Mouse (Mus musculus) intestine, postnatal 0 days (tissue): ENCODE measurements at regions not wholly inside any gene's neighbourhood (a gene's known extent, or its start where the extent isn't known, plus 50 kb on each side); places are given as distances from the start of the nearest gene placed in this dataset.

Experiments
- ATAC-seq: fragments of 200-750 bp; cut with Nextera tagmentation; 2 replicates; pipeline ENCODE4 v1.8.0; 2017; ENCODE audit warnings: mild to moderate bottlenecking, moderate TSS enrichment, moderate library complexity
- H3K27ac ChIP-seq: fragments of 300-500 bp; sonication (generic); 2 replicates; pipeline ENCODE4 v1.5.1; 2014; ENCODE audit warnings: mild to moderate bottlenecking, low read depth, low read length, moderate library complexity
- H3K27me3 ChIP-seq: fragments of 300-500 bp; sonication (generic); replicated peaks from 2 replicates; pipeline ENCODE4 v1.6.1; 2014; ENCODE audit warnings: low read length, mixed read lengths; ENCODE audit not compliant: control insufficient read depth, insufficient read depth
- H3K36me3 ChIP-seq: fragments of 300-500 bp; sonication (generic); 2 replicates; pipeline ENCODE4 v1.6.1; 2014; ENCODE audit warnings: mild to moderate bottlenecking, moderate library complexity; ENCODE audit not compliant: control insufficient read depth, insufficient read depth
- H3K4me1 ChIP-seq: fragments of 300-500 bp; sonication (generic); replicated peaks from 2 replicates; pipeline ENCODE4 v1.6.1; 2014; ENCODE audit warnings: antibody characterized with exemption, low read length, mixed read lengths; ENCODE audit not compliant: control insufficient read depth, insufficient read depth
- H3K4me2 ChIP-seq: fragments of 300-500 bp; sonication (generic); replicated peaks from 2 replicates; pipeline ENCODE4 v1.6.1; 2014; ENCODE audit warnings: low read depth, mild to moderate bottlenecking, moderate library complexity
- H3K4me3 ChIP-seq: fragments of 300-500 bp; sonication (generic); 2 replicates; pipeline ENCODE4 v1.5.1; 2014; ENCODE audit warnings: low read depth, low read length
- H3K9ac ChIP-seq: fragments of 300-500 bp; sonication (generic); 2 replicates; pipeline ENCODE4 v1.6.1; 2014; ENCODE audit warnings: mild to moderate bottlenecking, low read depth, low read length
- H3K9me3 ChIP-seq: fragments of 300-500 bp; sonication (generic); 2 replicates; pipeline ENCODE4 v1.6.1; 2016; ENCODE audit warnings: mixed run types; ENCODE audit not compliant: control insufficient read depth
- CTCF ChIP-seq: sonication (generic); IDR thresholded peaks from 2 replicates; pipeline ENCODE4 v1.5.1; 2016; ENCODE audit warnings: low read depth, mild to moderate bottlenecking, control low read depth, antibody characterized with exemption, moderate library complexity
- WGBS: fragments of 180-500 bp; shearing (Covaris S2); extraction: QIAGEN DNeasy Blood & Tissue Kit; methylation state at CpG from one replicate; pipeline ENCODE4 v1.1.7; 2014; 5-methylcytosine and 5-hydroxymethylcytosine counted together

GRCm38 (mm10) chr4:154773830-154774229 is 63.4 kb upstream of the Ttc34 start:
- ATAC-seq: no peak
- Histone ChIP-seq H3K4me2 (no peak overlapping the region), H3K4me3 (no peak overlapping the region), H3K27ac (no peak overlapping the region), H3K27me3 (no peaks in the 10 kb centered on the region), H3K4me1 (no peaks in the 10 kb centered on the region), H3K36me3 (no peaks in the 10 kb centered on the region), H3K9me3 (no peaks in the 10 kb centered on the region), H3K9ac (no peak overlapping the region)
- no peak for TF ChIP-seq CTCF
- 79% methylated on average over 3 of the region's 3 CpGs for WGBS

GRCm38 (mm10) chr4:154774332-154774731 is 62.9 kb upstream of the Ttc34 start:
- 63% methylated on average over 2 of the region's 2 CpGs for WGBS
- no peak overlapping the region for H3K4me3 ChIP-seq
- no peak for ATAC-seq
- H3K27ac ChIP-seq: no peak overlapping the region
- no peak overlapping the region for H3K4me2 ChIP-seq
- TF ChIP-seq CTCF: no peak
- no peaks in the 10 kb centered on the region for H3K4me1 ChIP-seq
- H3K9ac ChIP-seq: no peak overlapping the region
- H3K36me3 ChIP-seq: no peaks in the 10 kb centered on the region
- no peaks in the 10 kb centered on the region for H3K9me3 ChIP-seq
- no peaks in the 10 kb centered on the region for H3K27me3 ChIP-seq

DNA sequence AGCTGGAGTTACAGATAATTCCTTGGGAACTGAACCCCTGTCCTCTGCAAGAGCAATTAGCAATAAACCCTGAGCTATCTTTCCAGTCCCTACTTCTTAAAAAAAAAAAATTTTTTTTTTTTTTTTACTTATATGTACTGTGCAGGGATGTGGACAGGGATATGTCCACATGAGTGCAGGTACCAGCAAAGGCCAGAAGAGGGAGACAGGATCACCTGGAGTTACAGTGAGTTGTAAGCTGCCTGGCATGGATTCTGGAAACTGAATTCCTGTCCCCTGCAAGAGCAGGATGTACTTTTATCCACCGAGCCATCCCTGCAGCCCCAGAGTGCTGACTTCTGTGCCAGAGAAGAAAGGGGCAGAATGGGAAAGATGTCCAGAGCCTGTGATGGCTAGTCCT is 58.4 kb upstream of the Ttc34 start:
- no peak overlapping the region for H3K4me2 ChIP-seq
- no peak for ATAC-seq
- no peaks in the 10 kb centered on the region for H3K27me3 ChIP-seq
- no peak overlapping the region for H3K4me3 ChIP-seq
- H3K9ac ChIP-seq: no peak overlapping the region
- WGBS: 94% methylated on average over 1 of the region's 1 CpGs
- H3K36me3 ChIP-seq: no peaks in the 10 kb centered on the region
- H3K9me3 ChIP-seq: no peaks in the 10 kb centered on the region
- peak; percentile 21; the same call in 1 of the 2 replicates for TF ChIP-seq CTCF
- H3K4me1 ChIP-seq: no peaks in the 10 kb centered on the region
- H3K27ac ChIP-seq: no peak overlapping the region

DNA sequence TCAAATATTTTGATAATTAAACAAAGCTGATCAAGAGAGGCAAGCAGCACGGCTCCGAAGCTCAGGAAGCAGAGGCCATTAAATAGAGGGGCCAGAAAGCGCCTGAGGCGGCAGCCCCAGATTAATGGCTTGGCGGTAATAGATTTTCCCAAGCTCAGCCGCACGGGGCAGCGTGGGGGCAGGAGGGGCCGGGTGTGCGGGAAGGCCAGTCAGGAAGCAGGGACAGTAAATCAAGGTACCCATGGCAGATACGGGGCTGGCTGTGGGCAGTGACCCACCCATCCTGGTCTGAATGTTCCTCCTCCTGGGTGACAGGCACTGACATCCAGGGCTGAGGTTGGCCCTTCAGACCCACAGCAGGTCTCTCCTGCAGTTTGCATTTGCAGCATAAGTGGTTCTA is 55.9 kb upstream of the Ttc34 start:
- H3K9ac ChIP-seq: no peak overlapping the region
- TF ChIP-seq CTCF: 0 out of 2 replicates have a peak, but pooled peaks have one; percentile 8
- H3K27ac ChIP-seq: no peak overlapping the region
- no peaks in the 10 kb centered on the region for H3K36me3 ChIP-seq
- no peak overlapping the region for H3K4me2 ChIP-seq
- no peak for ATAC-seq
- no peaks in the 10 kb centered on the region for H3K9me3 ChIP-seq
- 26% methylated on average over 11 of the region's 11 CpGs for WGBS
- no peaks in the 10 kb centered on the region for H3K27me3 ChIP-seq
- no peaks in the 10 kb centered on the region; the same call in 1 of the 2 replicates for H3K4me1 ChIP-seq
- H3K4me3 ChIP-seq: no peak overlapping the region

- Histone ChIP-seq H3K4me3 (no peak overlapping the region), H3K9ac (no peak overlapping the region), H3K4me2 (no peak overlapping the region), H3K9me3 (no peaks in the 10 kb centered on the region), H3K4me1 (no peaks in the 10 kb centered on the region; the same call in 1 of the 2 replicates), H3K27ac (no peak overlapping the region), H3K27me3 (no peaks in the 10 kb centered on the region), H3K36me3 (no peaks in the 10 kb centered on the region)
- 83% methylated on average over 8 of the region's 8 CpGs for WGBS
- no peak for ATAC-seq
- TF ChIP-seq CTCF: no peak
Measured at GRCm38 (mm10) chr4:154782291-154782690, 55.0 kb upstream of the Ttc34 start.

DNA sequence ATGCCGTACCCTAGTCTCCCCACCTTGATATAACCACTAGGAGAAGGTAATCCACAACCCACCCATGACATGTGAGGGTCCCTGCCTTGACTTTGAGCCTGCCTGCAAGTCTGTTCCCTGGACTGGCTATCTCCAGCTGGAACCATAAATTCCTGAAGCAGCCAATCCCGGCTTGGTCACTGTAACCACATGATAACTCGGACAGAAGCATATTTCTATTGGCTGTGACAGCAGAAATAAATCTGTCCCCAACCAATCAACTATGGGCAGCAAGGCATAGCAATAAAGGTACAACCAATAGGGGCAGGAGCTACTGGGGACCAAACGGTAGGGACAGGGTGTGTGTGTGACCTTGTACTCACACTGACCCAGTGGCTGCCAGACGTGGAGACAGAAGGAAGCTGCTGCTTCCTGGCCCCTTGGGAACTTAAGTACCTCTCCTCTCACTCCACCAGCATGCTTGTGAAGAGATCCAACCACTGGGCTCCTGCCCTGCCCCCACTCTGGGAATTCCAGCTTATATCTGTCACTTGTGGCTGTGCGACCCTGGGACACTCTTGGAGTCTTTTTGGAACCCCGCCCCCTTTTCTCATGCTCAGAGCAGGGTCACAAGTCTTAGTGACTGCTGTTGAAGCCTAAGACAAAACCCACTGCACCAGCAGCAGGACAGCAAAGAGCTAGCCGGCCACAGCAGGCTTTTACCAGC is 51.8 kb upstream of the Ttc34 start:
- ATAC-seq: peak; percentile 55
- Histone ChIP-seq H3K9me3 (no peaks in the 10 kb centered on the region), H3K4me1 (no peaks in the 10 kb centered on the region; the same call in 1 of the 2 replicates), H3K36me3 (no peaks in the 10 kb centered on the region), H3K27ac (no peak overlapping the region), H3K9ac (no peak overlapping the region), H3K4me2 (no peak overlapping the region), H3K4me3 (no peak overlapping the region), H3K27me3 (no peaks in the 10 kb centered on the region)
- TF ChIP-seq CTCF: no peak
- WGBS: 33% methylated on average over 8 of the region's 8 CpGs
